Mouse (Mus musculus) stomach, embryonic 16.5 days (tissue): ENCODE data around the gene Phactr2. TPM values are rescaled to one million over a fixed set of nuclear protein-coding genes. Genes with fewer than 3 reads are reported as not detected.

ENCODE experiments used
- ATAC-seq: fragments of 200-750 bp; cut with Nextera tagmentation; 2 replicates; pipeline ENCODE4 v1.8.0; 2017; ENCODE audit warnings: moderate number of reproducible peaks, moderate TSS enrichment; ENCODE audit not compliant: insufficient read depth, low FRiP score
- H3K27ac ChIP-seq: fragments of 300-500 bp; sonication (generic); 2 replicates; pipeline ENCODE4 v1.5.1; 2014; ENCODE audit warnings: low read length
- H3K27me3 ChIP-seq: fragments of 300-500 bp; sonication (generic); 2 replicates; pipeline ENCODE4 v1.6.1; 2014; ENCODE audit warnings: low read length, control low read depth, mixed read lengths; ENCODE audit not compliant: control insufficient read depth, insufficient read depth
- H3K36me3 ChIP-seq: fragments of 300-500 bp; sonication (generic); 2 replicates; pipeline ENCODE4 v1.6.1; 2014; ENCODE audit warnings: low read length; ENCODE audit not compliant: control insufficient read depth, insufficient read depth
- H3K4me1 ChIP-seq: fragments of 300-500 bp; sonication (generic); 2 replicates; pipeline ENCODE4 v1.6.1; 2014; ENCODE audit warnings: low read length, control low read depth, mixed read lengths; ENCODE audit not compliant: control insufficient read depth, insufficient read depth
- H3K4me2 ChIP-seq: fragments of 300-500 bp; sonication (generic); 2 replicates; pipeline ENCODE4 v1.6.1; 2014; ENCODE audit warnings: low read depth, low read length, mixed read lengths
- H3K4me3 ChIP-seq: fragments of 300-500 bp; sonication (generic); replicated peaks from 2 replicates; pipeline ENCODE4 v1.5.1; 2014; ENCODE audit warnings: mild to moderate bottlenecking, low read length
- H3K9ac ChIP-seq: fragments of 300-500 bp; sonication (generic); 2 replicates; pipeline ENCODE4 v1.6.1; 2014; ENCODE audit warnings: low read length
- H3K9me3 ChIP-seq: fragments of 300-500 bp; sonication (generic); replicated peaks from 2 replicates; pipeline ENCODE4 v1.6.1; 2016; ENCODE audit warnings: low read length, control low read depth; ENCODE audit not compliant: control insufficient read depth
- WGBS: fragments of 180-500 bp; shearing (Covaris S2); extraction: QIAGEN DNeasy Blood & Tissue Kit; methylation state at CpG from one replicate; pipeline ENCODE4 v1.1.7; 2014; 5-methylcytosine and 5-hydroxymethylcytosine counted together
- polyA plus RNA-seq: library from polyadenylated mRNA; unstranded; fragments of >200 nt; fragmentation: Nextera tagmentation; extraction: Ambion mirVana; gene quantifications from 2 replicates; pipeline ENCODE4 v1.2.1, GENCODE M21; 2015

Phactr2 gene
- polyA plus RNA-seq, 1 experiment from 2014 or later = 26.4 TPM

DNA sequence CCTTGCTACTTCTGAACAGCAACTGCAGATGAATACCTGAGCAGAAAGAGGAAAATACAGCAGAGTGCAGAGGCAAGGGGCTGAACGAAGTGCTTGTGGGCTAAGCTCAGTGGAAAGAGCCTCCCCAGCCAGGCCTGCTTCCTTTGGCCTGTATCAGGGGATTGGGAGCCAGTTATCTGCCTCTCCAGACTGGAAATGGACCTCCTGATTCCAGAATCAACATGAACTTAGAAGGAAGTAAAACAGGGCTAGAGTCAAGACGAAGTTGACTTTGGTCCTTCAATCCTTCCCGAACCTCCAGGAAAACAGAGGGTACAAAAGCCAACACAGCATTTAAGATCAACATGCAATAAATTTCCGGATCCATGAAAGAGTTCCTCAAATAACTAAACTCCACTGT, 236.0 kb downstream of the Phactr2 start:
- no peak for ATAC-seq
- WGBS = 89% methylated on average over 4 of the region's 4 CpGs
- Histone ChIP-seq H3K4me3 (no peak overlapping the region), H3K27ac (no peak overlapping the region), H3K9me3 (no peaks in the 10 kb centered on the region), H3K36me3 (no peaks in the 10 kb centered on the region), H3K27me3 (no peaks in the 10 kb centered on the region), H3K4me1 (peaks cover 16% of the 10 kb centered on the region; the same call in 1 of the 2 replicates), H3K4me2 (no peak overlapping the region), H3K9ac (no peak overlapping the region)

DNA sequence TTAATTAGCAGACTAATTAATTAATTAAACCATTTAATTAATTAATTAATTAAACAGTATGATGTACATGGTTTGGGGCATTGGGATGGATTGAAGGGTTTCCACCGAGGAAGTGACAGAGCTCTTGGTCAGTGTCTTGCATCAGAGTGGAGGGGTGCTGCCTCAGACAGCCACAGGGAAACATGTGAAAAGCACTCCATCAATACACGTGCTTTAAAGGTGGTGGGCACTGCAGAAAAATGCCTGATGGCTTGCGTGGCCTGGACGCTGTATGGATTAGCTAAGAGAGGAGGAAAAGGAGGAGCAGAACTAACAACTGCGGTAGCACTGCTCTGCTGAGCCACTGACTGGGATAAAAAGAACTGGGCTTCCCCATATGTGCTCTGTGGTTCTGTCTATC, 237.3 kb downstream of the Phactr2 start:
- peaks cover 16% of the 10 kb centered on the region for H3K4me1 ChIP-seq
- WGBS = 89% methylated on average over 5 of the region's 5 CpGs
- H3K27me3 ChIP-seq = no peaks in the 10 kb centered on the region
- ATAC-seq = no peak
- no peak overlapping the region for H3K4me2 ChIP-seq
- H3K9ac ChIP-seq = no peak overlapping the region
- H3K36me3 ChIP-seq = no peaks in the 10 kb centered on the region
- no peaks in the 10 kb centered on the region for H3K9me3 ChIP-seq
- H3K27ac ChIP-seq = no peak overlapping the region; the same call in 1 of the 2 replicates
- no peak overlapping the region for H3K4me3 ChIP-seq

DNA sequence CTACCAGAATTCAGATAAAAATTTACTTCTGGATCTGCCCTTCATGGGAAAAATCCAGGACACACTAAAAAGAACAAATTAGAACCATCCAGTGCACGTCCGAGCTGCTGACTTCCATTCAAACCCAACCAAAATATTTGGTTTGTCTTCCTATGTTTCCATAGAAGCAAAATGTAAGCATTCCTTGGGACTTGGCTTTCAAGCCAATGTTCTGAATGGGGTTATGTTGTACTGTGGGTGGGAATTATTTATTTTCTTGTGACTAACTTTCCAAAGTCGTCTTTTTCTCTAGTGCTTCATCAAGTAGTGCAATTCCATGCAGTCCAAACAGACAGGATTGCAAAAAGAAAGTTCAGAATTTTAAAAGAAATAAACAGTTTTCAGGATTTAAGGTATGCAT, 239.7 kb downstream of the Phactr2 start:
- Histone ChIP-seq H3K9me3 (no peaks in the 10 kb centered on the region), H3K27me3 (no peaks in the 10 kb centered on the region), H3K9ac (no peak overlapping the region), H3K36me3 (no peaks in the 10 kb centered on the region), H3K4me3 (no peak overlapping the region), H3K4me2 (no peak overlapping the region), H3K4me1 (peaks cover 4% of the 10 kb centered on the region), H3K27ac (peak overlapping the region; percentile 42; the same call in 1 of the 2 replicates)
- 28% methylated on average over 3 of the region's 3 CpGs for WGBS
- peak; percentile 73 for ATAC-seq

DNA sequence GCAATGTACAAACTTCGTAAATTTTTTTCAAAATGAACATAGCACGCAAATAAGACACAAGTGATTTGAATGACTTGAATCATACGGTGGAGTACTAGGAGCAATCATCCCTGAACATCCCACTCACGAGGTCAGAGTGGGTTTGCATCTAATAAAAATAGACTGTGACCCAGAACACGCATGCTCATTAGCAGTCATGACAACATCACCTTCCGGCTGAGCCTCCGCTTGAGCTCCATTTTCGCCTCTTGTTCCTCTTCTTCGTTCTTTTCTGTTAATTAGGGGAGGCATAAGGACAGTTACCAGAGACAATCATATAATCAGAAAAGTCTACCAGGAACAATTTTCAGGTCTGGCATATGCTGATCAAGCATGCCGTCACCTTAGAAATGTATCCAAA, 240.3 kb downstream of the Phactr2 start:
- peak overlapping the region; percentile 72 for H3K27ac ChIP-seq
- no peak for ATAC-seq

DNA sequence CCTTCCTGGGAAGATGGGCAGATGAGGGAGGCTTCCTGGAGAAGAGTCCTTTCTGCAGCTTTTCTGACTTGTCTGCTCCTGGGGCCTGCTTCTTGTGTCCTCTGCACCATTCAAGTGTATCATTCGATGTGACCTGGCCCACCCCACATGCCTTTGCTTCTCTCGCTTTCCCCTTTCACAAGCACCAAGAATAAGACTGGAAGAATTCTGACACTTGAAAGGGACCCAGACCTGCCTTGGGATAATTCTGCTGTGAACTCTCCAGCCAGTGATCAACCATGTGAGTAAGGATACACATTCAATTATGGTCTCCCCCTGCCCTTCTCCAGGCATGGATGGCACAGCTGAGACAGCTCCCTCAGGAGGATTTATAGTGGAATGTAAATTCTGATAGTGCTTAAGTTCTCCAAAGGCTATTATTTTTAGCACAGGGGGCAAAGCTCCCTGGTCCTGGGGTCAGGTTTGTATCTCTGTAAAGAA, 241.0 kb downstream of the Phactr2 start:
- no peak for ATAC-seq
- H3K4me1 ChIP-seq = peaks cover 4% of the 10 kb centered on the region
- H3K9me3 ChIP-seq = no peaks in the 10 kb centered on the region
- H3K9ac ChIP-seq = no peak overlapping the region
- H3K36me3 ChIP-seq = no peaks in the 10 kb centered on the region
- H3K27ac ChIP-seq = peak overlapping the region; percentile 14; the same call in 1 of the 2 replicates
- H3K4me3 ChIP-seq = no peak overlapping the region
- no peak overlapping the region for H3K4me2 ChIP-seq
- H3K27me3 ChIP-seq = no peaks in the 10 kb centered on the region
- WGBS = 71% methylated on average over 2 of the region's 2 CpGs

More for the DNA sequence above, 240.3 kb downstream of the Phactr2 start:
- Histone ChIP-seq H3K9me3 (no peaks in the 10 kb centered on the region), H3K4me3 (no peak overlapping the region), H3K9ac (no peak overlapping the region), H3K4me2 (no peak overlapping the region), H3K36me3 (no peaks in the 10 kb centered on the region), H3K4me1 (peaks cover 4% of the 10 kb centered on the region), H3K27me3 (no peaks in the 10 kb centered on the region)
- WGBS = 84% methylated on average over 10 of the region's 10 CpGs

DNA sequence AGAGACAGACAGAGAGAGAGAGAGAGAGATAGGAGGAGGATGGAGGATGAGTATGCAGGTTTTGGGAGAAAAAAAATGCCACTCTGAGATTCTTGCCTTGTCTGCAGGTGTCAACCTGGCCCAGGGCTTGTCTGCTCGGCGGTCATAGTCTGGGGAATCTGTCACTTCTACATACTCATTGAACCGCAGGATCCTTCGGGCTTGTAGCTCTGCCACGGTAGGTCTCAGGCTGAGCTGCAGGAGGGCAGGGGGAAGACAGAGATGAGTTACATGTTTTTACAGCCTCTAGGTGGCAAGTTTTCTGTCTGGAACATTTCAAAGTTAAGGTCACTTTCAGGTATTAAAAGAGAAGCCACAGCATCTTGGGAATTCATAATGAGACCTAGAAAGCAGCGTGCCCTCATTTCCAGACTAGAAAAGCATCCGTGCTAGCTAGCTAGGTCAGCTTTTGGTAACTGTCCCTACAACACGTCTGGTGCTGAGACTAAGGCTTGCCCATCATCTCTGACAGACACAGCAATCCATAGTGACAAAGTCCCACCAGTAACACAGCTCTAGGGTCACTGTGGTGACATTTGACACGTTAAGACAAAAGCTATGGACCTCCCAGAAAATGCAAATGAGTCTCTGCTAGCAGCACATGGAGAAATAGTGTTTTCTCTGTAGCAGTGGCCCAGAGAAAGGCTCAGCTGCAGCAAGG, 241.6 kb downstream of the Phactr2 start:
- no peak for ATAC-seq
- Histone ChIP-seq H3K27ac (peak overlapping the region; percentile 14; the same call in 1 of the 2 replicates), H3K36me3 (no peaks in the 10 kb centered on the region), H3K4me2 (no peak overlapping the region), H3K4me3 (no peak overlapping the region), H3K4me1 (peaks cover 4% of the 10 kb centered on the region), H3K27me3 (no peaks in the 10 kb centered on the region), H3K9ac (no peak overlapping the region), H3K9me3 (no peaks in the 10 kb centered on the region)
- WGBS = 74% methylated on average over 9 of the region's 9 CpGs

DNA sequence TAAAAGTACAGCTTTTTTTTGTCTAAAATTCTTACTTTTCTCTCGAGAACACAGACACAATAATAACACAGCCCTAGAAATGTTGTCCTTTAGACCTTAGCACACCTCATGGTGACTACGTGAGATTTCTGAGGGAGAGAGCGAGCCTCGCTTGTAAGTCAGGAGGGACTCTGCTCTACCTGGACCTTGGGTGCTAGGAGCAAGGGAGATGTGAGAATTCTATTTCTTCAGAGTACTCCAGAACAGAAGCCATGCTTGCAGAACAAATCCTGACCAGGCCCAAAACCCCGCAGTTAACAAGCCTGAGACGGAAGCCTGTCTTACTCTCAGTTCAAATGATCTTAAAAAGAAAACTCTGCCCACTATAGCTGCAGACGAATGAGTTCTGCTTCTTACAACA, 243.5 kb downstream of the Phactr2 start:
- Histone ChIP-seq H3K27ac (no peak overlapping the region), H3K9ac (no peak overlapping the region), H3K4me2 (no peak overlapping the region), H3K4me3 (no peak overlapping the region), H3K36me3 (no peaks in the 10 kb centered on the region), H3K4me1 (peaks cover 4% of the 10 kb centered on the region), H3K9me3 (no peaks in the 10 kb centered on the region), H3K27me3 (no peaks in the 10 kb centered on the region)
- no peak for ATAC-seq
- 87% methylated on average over 7 of the region's 7 CpGs for WGBS

DNA sequence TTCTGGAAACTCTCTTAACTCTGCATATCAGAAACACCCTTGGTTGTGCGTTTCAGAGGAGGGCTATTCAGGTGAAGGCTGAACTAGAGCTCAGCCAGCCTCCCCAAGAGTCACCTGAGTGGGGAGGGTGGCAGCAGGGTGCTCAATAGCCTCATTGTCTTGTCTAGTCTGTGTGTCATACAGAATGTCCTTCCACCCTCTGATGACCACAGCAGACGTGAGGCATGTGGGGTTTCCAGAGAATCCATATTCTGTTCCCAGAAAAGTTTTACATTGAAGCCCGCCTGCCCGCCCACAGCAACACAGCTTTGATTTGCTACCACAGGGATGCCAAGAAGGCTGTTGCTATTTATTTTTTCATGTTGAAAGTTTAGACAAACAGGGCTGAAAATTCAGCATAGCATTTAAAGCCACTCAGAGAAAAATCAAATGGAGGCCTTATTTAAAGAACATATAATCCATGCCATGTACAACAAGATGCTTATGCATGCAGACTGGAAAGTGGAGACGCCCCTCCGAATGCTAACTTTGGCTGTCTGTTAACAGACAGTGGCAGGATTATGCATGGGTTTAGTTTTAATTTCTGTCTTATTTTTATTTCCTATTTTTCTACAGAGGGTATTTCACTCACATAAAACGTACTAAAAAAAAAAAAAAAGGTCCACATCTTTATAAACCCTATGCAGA, 248.7 kb downstream of the Phactr2 start:
- H3K9ac ChIP-seq = no peak overlapping the region
- no peak overlapping the region for H3K4me3 ChIP-seq
- H3K27me3 ChIP-seq = no peaks in the 10 kb centered on the region
- H3K4me2 ChIP-seq = no peak overlapping the region
- ATAC-seq = no peak
- H3K9me3 ChIP-seq = no peaks in the 10 kb centered on the region
- H3K36me3 ChIP-seq = peaks cover 8% of the 10 kb centered on the region
- H3K27ac ChIP-seq = no peak overlapping the region; the same call in 1 of the 2 replicates
- 85% methylated on average over 7 of the region's 7 CpGs for WGBS
- no peaks in the 10 kb centered on the region for H3K4me1 ChIP-seq

DNA sequence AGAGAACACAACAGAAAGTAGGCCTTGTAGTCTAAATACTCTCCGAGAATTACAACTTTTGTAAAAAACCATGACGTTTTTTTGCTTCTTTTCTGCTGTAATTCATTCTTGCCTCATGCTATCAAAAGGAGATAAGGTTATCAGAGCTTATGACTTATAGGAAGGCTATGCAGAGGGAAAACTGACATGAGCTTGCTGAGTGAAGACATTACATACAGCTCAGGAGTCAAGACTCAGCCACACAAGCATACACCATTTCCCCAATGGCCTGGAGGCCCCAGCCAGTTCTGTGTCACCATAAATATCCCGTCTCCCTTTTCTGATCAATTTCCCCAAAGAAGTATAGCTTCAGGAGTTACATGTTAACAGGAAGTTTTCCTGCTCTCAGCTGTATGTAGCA, 252.1 kb downstream of the Phactr2 start:
- Histone ChIP-seq H3K27me3 (no peaks in the 10 kb centered on the region), H3K9me3 (no peaks in the 10 kb centered on the region), H3K27ac (no peak overlapping the region), H3K4me3 (no peak overlapping the region), H3K9ac (no peak overlapping the region), H3K36me3 (peaks cover 8% of the 10 kb centered on the region), H3K4me2 (no peak overlapping the region), H3K4me1 (no peaks in the 10 kb centered on the region)
- 74% methylated on average over 3 of the region's 3 CpGs for WGBS
- no peak for ATAC-seq
